Mouse (Mus musculus): ENCODE measurements around the gene Elmsan1. TPM values are rescaled to one million over a fixed set of nuclear protein-coding genes. Genes with fewer than 3 reads are reported as not detected.

Elmsan1 gene
- total RNA-seq, 2 experiments from 2014 or later = 17.5 to 20.6 TPM

DNA sequence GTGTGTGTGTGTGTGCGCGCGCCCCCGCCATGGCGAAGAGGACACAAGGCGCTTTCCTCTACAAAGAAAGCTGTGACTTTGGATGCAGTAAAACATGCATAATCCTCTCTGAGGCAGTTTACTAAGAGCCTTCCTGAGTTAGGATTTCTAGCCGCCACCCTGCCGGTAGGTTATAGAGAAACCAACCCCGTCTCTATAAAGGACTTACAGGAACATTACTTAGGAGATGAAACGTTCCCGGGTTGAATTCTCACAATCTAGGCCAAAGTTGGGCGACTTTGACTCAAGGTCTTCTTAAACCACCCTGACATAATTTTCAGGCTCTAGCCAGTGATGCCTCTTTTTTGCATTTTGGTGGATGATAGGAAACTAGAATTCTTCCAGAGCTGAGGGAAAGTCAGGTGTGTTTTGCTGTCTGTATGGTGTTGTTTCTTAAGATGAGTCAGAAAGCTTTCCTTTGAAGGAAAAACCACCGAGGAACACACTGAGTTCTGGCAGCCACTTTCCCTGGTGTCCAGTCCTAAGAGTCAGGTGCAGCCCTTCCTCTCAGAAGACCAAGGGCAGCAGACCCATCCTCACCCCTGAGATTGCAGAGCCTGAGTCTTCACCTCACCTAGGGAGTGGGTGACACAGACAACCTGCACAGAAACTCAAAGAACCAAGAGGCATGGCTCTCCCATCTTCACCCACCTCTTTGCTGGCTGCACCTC is 24.1 kb downstream of the Elmsan1 start:
- DNase-seq (ENCODE audit: low spot score in 2 of 2) = no peak

DNA sequence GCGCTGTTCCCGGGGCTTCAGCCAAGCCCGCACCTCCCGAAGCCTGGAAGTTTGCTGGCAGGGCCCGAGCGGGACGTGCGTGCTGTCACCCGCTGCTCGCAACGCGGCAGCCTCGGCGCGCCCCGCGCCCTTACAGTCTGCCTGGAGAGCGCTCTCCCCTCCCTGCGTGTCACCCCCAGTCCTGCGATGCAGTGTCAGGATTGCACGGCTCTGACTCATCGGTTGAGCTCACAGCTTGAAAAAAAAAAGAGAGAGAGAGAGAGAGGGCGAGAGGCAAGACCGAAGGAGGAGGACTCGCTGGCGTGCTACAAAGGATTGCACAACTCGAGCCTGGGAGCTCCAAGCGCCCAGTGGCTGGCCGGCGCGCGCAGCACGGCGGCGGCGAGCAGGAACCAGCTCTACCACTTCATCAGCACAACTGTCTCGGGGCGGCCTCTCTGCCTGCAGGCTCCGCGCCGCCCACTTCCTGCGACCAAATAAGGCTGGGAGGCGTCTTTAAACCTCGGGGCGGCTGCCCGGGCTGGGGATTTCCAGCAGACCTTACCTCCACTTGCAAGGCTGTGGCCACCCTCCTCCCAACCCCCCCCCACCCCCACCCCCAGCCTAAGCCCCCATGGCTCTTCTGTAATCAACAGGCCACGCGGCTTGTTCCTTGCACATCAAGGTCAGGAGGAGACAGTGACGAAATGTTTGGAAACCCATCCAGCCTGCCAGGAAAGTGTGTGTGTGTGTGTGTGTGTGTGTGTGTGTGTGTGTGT is 24.9 kb downstream of the Elmsan1 start:
- DNase-seq (ENCODE audit: low spot score in 2 of 2) = peak; percentile 88 to 89

GRCm38 (mm10) chr12:84192741-84193641 is 25.7 kb downstream of the Elmsan1 start:
- DNase-seq (ENCODE audit: low spot score in 2 of 2) = peak; percentile 64 to 69

- no peak for DNase-seq (ENCODE audit: low spot score in 2 of 2)
Observed at GRCm38 (mm10) chr12:84192280-84192679, 26.4 kb downstream of the Elmsan1 start.

DNA sequence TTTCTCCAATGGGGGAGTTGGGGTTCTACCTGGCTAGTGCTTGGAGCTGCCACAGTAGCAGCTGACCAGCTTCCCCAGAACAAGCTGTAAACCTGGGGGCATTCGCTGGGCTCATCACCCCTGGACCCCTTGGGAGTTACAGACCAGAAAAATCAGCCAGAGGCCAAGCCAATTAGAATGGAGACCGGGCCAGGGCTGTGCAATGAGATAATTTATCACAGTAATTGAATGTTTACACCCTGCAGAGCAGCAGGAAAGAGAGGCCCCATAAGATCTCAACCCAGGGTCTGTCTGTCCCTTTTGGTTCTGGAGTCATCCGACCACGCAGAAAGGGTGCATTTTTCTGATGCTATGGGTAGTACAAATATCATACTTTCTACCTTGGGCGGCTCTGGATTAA is 26.9 kb downstream of the Elmsan1 start:
- no peak for DNase-seq (ENCODE audit: low spot score in 2 of 2)

DNA sequence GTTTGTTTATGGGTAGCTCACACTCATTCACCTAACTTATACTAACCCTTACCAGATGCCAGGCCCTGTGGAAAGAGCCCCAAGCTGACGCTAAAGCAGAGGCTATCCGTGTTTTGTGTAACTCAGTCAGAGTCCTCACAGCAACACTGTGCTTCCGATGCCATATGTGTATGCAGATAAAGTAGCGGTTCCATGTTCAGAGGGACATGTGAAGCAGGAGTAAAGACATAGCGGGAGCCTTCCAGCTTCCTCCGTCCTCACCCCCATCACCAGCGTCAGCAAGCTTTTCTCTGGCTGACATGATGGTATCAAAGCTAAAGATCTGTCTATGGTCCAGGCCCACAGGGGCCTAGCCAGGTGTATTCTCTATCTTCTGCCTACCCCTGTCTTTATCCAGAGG is 27.5 kb downstream of the Elmsan1 start:
- DNase-seq (ENCODE audit: low spot score in 2 of 2) = no peak

DNA sequence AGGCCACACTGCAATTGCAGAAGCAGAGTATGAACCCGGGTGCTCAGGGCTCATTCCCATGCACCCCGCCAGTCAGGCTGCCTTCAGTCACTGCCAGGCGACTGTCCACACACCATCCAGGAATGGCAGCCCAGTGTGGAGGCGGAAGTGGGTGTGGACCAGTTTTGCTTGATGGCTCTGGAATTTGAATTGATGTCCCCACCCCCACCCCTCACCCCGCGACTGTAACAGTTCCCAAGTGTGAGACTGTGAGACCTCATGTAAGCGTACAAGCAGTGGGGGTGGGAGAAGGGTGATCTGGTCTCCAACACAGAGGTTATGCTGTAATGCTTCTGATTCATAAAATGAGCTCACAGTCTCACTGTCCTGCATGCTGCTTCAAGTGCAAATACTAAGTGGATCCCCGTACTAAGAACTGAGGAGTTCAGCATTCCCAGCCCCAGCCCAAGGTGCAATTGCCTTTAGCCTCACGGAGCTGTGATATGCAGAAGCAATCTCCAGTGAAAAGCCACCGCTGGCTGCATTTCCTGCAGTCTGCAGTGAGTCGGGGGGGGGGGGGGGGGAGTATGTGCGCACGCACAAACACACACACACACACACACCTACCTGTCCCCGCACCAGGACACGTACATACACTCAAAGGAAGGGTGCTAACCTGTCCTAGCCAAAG is 28.4 kb downstream of the Elmsan1 start:
- no peak for DNase-seq (ENCODE audit: low spot score in 2 of 2)

GRCm38 (mm10) chr12:84188881-84189444 is 29.7 kb downstream of the Elmsan1 start:
- no peak for DNase-seq (ENCODE audit: low spot score in 2 of 2)

DNA sequence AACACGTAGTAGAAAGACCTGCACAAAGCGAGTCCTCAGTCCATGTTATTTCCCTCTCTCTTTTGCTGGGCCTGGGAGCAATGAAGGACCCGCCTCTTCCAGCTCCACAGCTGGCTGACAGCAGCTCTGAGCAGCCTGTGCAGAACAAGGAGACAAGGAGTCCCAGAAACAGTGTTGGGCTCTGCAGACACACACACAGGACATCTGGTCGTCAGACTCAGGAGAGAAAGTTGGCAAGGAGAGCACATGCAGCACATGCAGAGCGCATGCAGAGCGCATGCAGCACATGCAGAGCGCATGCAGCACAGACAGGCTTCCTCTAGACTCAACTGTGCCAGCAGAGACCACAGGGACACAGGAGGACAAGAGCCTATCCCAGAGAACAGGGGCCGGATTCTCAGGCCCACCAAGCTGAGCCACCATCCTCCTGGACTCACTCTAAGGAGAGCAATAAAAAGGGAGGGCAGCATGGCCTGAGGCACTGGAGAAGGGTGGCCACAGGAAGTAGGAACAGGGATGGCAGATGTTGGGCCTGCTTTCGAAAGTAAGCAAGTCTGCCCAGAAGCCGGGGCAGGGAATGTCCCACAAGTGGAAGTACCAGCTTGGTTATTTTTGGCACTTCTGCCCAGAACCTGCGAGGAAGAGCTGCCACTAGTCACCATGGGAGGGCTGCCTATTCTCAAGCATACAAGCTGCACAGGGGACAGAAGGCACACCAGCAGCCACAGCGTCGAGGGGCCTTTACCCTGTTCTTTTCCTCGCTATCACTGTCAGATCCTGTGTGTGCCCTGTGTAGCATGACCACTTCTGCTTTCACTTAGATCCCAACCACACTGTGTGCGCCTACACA is 30.7 kb downstream of the Elmsan1 start:
- no peak for DNase-seq (ENCODE audit: low spot score in 2 of 2)

GRCm38 (mm10) chr12:84186950-84187349 is 31.7 kb downstream of the Elmsan1 start:
- DNase-seq (ENCODE audit: low spot score in 2 of 2) = no peak

DNA sequence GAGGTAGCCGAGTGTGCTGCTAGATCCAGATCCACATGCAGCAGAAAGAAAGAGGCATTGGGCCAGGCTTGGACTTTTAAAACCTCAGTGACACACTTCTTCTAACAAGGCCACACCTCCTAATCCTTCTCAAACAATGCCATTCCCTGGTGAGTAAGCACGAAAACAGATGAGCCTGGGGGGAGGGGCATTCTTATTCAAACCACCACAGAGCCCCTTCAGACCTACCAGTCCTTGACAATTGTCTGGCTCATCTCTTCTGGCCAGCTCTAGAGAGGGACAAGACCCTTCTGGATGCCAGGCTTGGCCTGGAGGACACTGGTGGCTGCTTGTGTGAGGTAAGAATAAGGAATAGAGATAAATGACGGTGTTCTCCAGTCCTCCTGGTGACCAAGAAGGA is 32.1 kb downstream of the Elmsan1 start:
- no peak for DNase-seq (ENCODE audit: low spot score in 2 of 2)

- no peak for DNase-seq (ENCODE audit: low spot score in 2 of 2)
Observed at GRCm38 (mm10) chr12:84185547-84185946, 33.1 kb downstream of the Elmsan1 start.

DNA sequence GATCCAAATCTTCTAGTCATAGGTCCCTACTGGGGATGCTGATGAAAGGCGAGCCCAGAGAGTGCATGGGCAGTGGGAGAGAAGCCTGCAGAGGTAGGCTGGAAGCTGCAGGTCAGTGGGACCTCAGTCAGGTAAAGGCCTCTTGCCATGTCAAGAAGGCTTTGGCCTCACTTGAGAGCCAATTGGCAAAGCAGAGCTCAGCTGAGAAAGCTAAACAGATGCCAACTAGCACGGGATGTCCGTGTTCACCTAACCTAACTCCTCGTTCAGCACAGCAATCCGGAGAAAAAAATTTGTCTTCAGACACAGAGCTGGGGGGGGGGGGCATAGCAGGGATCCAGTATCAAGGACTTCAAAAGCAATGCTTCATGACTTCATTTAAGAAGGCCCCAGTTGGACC is 33.7 kb downstream of the Elmsan1 start:
- no peak for DNase-seq (ENCODE audit: low spot score in 2 of 2)

- DNase-seq (ENCODE audit: low spot score in 2 of 2) = no peak
Observed at GRCm38 (mm10) chr12:84181999-84182398, 36.7 kb downstream of the Elmsan1 start.

DNA sequence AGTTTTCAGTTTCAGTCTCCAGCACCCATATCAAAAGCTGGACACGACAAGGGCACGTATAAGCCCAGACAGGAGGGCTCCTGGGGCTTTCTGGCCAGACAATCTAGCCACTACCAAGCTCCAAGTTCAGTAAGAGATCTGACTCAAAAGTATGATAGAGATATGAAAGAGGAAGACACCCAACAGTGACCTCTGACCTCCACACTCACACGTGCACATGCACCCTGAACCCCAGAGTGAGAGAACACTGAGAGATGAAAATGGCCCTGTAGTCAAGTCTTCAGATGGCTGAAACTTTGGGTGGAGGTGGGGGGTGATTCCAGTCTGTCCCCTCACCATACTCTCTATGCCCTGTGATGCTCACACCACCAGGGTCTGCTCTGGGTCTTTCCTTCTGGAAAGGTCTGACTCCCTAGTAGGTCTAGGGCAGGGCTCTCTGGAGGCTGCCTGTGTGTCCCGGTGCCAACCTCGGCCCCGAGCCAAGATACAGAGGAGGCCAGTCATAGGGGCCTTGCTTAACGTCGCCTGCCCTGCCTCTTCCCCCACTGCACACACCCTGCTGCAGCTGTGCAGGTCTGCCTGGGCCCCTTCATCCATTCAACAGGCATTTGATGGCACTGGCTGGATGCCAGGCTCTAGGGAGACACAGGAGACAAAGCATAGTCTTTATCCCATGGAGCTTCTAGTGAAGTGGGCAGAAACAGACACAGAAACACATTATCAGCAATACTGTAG is 37.8 kb downstream of the Elmsan1 start:
- peak; percentile 76 to 80 for DNase-seq (ENCODE audit: low spot score in 2 of 2)

DNA sequence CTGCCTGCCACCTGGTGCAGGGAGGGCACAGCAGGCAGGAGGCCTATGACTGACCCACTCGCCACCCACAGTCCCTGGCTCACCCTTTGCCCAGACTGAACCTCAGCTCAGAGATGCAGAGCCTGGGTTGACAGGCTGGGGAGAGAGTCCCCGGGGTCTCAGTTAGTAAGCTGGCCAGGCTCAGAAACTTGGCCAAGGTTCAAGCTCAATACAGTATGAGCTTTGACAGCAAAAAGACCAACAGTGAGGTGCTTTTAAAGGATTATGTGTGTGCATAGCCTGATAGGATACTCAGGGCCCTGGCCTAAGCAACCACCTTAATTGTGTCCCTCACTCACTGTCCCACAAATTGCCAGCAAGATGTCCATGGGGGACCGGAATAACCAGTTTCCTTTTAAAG is 38.6 kb downstream of the Elmsan1 start:
- no peak for DNase-seq (ENCODE audit: low spot score in 2 of 2)

DNA sequence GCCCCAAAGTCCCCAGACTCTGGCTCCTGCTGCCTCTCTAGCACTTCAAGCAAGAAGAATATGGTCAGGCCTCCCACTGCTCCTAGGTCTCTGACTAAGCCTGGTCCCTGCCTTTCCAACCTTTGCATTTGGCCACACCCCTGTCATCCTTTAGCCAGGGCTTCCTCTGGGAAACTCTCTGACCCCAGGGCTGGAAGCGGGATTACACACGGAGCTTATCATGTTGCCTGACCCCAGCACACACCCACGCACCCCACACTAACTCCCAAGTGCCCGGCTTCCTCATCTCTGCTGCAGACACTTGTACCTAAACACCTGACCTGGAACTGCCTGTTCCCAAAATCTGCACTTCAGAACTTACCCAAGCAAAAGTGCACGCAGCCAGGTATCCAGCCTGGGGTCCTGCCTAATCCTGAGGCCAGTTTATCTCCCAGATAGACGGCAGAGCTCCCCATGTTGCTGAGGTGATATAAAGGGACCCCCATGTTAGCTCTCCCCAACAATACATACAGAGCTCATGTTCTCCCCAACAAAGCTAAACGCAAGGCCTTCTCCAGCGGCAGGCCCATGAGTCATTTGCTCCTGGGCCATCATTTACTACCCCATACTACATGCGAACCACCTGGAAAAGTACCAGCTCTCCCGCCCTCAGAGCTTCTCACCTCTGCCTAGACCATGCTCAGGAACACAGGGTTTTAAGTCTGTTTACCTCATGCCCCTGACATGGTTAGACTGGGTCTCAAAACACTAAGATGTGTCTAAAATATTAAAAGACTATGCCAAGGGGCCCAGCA is 39.8 kb downstream of the Elmsan1 start:
- no peak for DNase-seq (ENCODE audit: low spot score in 2 of 2)

DNA sequence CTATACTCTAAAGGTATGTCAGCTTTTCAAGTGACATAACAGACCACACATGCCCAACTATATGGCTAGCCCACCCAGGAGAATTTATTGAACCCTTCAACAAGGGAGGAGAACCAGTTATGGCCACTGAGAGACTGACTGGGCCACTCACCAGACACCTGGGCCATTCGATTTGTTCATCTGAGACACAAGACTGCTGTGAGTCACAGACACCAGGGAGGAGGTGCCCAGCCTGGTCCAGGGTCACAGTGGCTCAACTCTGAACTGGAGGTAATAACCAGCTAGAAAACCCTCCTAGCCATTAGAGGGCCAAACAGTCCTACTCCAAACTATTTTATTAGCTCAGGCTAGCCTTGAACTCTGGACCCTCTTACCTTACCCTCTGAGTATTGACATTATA is 40.6 kb downstream of the Elmsan1 start:
- DNase-seq (ENCODE audit: low spot score in 2 of 2) = no peak
